Mouse (Mus musculus): ENCODE measurements around the gene Trmt2a. TPM values are rescaled to one million over a fixed set of nuclear protein-coding genes. Genes with fewer than 3 reads are reported as not detected.

Gene Trmt2a
- polyA plus RNA-seq, 1 experiment from 2014 or later = 95.4 TPM

DNA sequence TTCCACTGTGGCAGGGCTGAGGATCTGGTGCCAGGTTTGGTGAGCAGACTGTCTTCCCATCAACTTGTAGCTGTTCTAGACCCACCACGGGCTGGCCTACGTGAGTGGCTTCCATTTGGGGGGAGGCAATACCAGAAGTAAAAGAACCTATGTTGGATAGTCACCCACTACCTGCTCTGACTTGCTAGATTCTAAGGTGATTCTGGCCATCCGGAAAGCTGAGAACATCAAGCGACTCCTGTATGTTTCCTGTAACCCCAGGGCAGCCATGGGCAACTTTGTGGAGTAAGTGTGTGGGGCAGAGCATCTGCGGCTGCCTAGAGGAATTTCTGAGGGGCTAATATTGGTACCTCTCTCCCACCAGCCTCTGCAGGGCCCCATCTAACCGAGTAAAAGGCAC is 4.3 kb downstream of the Trmt2a start:
- Histone ChIP-seq H3K36me3 (ENCODE audit: control insufficient read depth, insufficient read depth, low read length) (peaks cover 75% of the 10 kb centered on the region), H3K27me3 (replicated peaks; ENCODE audit: control insufficient read depth, insufficient read depth, low read length) (no peaks in the 10 kb centered on the region), H3K27ac (ENCODE audit: low read depth, low read length) (no peak overlapping the region), H3K4me3 (ENCODE audit: low read depth, low read length) (no peak overlapping the region), H3K9me3 (replicated peaks; ENCODE audit: control insufficient read depth, low read length) (no peaks in the 10 kb centered on the region), H3K4me1 (ENCODE audit: control insufficient read depth, insufficient read depth, low read length) (peaks cover 16% of the 10 kb centered on the region), H3K4me2 (ENCODE audit: low read length) (no peak overlapping the region), H3K9ac (ENCODE audit: low read length) (no peak overlapping the region)
- no peak for ATAC-seq
- no peak for DNase-seq (ENCODE audit: low spot score)
- 86% methylated on average over 6 of the region's 6 CpGs for WGBS

DNA sequence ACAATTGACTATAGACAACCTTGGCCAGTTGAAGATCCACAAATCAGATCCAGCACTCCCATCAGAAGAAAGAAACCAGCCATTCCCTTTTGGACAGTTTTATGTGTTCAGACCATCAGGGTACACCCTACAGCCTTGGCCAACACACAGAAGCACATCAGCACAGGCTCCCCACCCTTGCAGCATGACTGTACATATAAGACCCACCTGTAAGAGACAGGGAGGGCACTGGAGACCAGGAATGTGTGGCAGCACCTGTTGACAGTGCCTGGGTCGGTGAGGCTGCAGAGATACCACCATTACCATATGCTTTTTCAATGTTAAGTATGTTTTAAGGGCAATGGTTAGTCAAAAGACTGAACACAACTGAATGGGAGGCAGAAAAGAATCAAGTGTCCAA is 5.4 kb downstream of the Trmt2a start:
- no peak overlapping the region for H3K27ac ChIP-seq (ENCODE audit: low read depth, low read length)
- no peak for ATAC-seq
- no peak overlapping the region for H3K4me3 ChIP-seq (ENCODE audit: low read depth, low read length)
- no peaks in the 10 kb centered on the region for H3K9me3 ChIP-seq (replicated peaks; ENCODE audit: control insufficient read depth, low read length)
- H3K27me3 ChIP-seq (replicated peaks; ENCODE audit: control insufficient read depth, insufficient read depth, low read length) = no peaks in the 10 kb centered on the region
- H3K4me2 ChIP-seq (ENCODE audit: low read length) = no peak overlapping the region
- 85% methylated on average over 1 of the region's 1 CpGs for WGBS
- no peak for DNase-seq (ENCODE audit: low spot score)
- H3K36me3 ChIP-seq (ENCODE audit: control insufficient read depth, insufficient read depth, low read length) = peaks cover 85% of the 10 kb centered on the region
- no peak overlapping the region for H3K9ac ChIP-seq (ENCODE audit: low read length)
- peaks cover 16% of the 10 kb centered on the region for H3K4me1 ChIP-seq (ENCODE audit: control insufficient read depth, insufficient read depth, low read length)

DNA sequence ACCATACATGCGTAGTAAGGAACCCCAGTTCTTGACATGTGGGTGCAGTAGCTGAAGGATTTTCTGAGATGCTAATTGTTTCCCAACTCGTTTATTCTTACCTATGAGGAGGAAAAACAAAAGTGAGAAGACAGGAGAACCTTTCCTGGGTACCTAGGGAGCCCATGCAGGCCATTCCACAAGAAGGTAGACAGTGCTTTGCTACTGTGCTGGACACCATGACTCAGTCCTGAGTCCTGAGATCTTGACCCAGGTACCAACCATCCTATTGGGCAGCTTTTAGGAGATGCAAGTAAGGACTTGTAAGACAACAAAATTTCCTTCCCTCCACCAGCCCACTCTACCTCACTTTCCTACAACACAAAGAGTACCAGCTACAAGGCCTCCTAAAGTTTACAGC is 9.7 kb downstream of the Trmt2a start, which contains the start of gene Gm49776:
Gm49776 (minus strand) TSS at position 101 of the 400 bp plus-strand sequence.
- no peak for ATAC-seq

DNA sequence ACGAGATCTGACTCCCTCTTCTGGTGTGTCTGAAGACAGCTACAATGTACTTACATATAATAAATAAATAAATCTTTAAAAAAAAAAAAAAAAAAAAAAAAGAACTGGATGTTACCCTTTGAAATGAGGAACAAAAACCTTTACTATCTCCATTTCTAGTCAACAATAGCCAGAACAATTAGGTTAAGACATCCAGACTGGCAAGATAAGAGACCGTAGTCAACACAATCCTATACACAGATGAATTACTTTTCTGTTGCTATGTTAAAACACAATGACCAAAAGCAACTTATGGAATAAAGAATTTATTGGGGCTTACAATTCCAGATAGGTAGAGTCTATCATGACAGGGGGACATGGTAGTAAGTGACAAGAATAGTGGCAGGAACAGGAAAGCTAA is 16.5 kb downstream of the Trmt2a start:
- H3K36me3 ChIP-seq (ENCODE audit: control insufficient read depth, insufficient read depth, low read length) = peaks cover 90% of the 10 kb centered on the region
- H3K9me3 ChIP-seq (replicated peaks; ENCODE audit: control insufficient read depth, low read length) = no peaks in the 10 kb centered on the region
- no peaks in the 10 kb centered on the region for H3K27me3 ChIP-seq (replicated peaks; ENCODE audit: control insufficient read depth, insufficient read depth, low read length)
- no peak overlapping the region for H3K9ac ChIP-seq (ENCODE audit: low read length)
- DNase-seq (ENCODE audit: low spot score) (no peak), ATAC-seq (no peak)
- no peaks in the 10 kb centered on the region for H3K4me1 ChIP-seq (ENCODE audit: control insufficient read depth, insufficient read depth, low read length)
- no peak overlapping the region for H3K27ac ChIP-seq (ENCODE audit: low read depth, low read length)
- no peak overlapping the region for H3K4me3 ChIP-seq (ENCODE audit: low read depth, low read length)
- no peak overlapping the region for H3K4me2 ChIP-seq (ENCODE audit: low read length)
- 80% methylated on average over 2 of the region's 2 CpGs for WGBS

More for the DNA sequence above, 9.7 kb downstream of the Trmt2a start, which contains the start of gene Gm49776:
- Histone ChIP-seq H3K4me1 (ENCODE audit: control insufficient read depth, insufficient read depth, low read length) (no peaks in the 10 kb centered on the region), H3K27me3 (replicated peaks; ENCODE audit: control insufficient read depth, insufficient read depth, low read length) (no peaks in the 10 kb centered on the region), H3K4me3 (ENCODE audit: low read depth, low read length) (no peak within 1 kb of the TSS), H3K27ac (ENCODE audit: low read depth, low read length) (no peak within 1 kb of the TSS), H3K4me2 (ENCODE audit: low read length) (no peak within 1 kb of the TSS), H3K9ac (ENCODE audit: low read length) (no peak within 1 kb of the TSS), H3K9me3 (replicated peaks; ENCODE audit: control insufficient read depth, low read length) (no peaks in the 10 kb centered on the region), H3K36me3 (ENCODE audit: control insufficient read depth, insufficient read depth, low read length) (peaks cover 92% of the 10 kb centered on the region)
- DNase-seq (ENCODE audit: low spot score) = no peak
- 95% methylated on average over 2 of the region's 2 CpGs for WGBS

DNA sequence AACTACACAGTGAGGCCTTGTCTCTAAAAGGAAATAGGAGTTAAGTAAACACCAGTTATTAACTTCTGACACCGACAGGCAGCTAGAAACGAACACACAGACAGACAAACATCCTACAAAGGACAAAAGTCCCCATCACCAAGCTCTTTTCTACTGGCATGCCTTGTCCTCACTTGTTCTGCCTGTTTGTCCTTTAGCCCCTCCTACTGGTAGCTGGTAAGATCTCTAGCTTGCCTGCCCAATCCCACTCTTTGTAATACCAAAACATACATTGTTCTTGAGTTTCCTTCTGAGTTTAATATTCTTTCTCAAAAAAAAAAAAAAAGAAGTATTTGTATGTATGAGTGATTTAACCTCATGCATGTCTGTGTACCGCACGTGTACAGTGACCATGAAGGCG is 19.7 kb downstream of the Trmt2a start:
- DNase-seq (ENCODE audit: low spot score) = peak; percentile 33
- no peaks in the 10 kb centered on the region for H3K4me1 ChIP-seq (ENCODE audit: control insufficient read depth, insufficient read depth, low read length)
- no peaks in the 10 kb centered on the region for H3K9me3 ChIP-seq (replicated peaks; ENCODE audit: control insufficient read depth, low read length)
- no peak for ATAC-seq
- H3K27ac ChIP-seq (ENCODE audit: low read depth, low read length) = no peak overlapping the region
- WGBS = 86% methylated on average over 5 of the region's 5 CpGs
- no peak overlapping the region for H3K4me3 ChIP-seq (ENCODE audit: low read depth, low read length)
- H3K36me3 ChIP-seq (ENCODE audit: control insufficient read depth, insufficient read depth, low read length) = peaks cover 93% of the 10 kb centered on the region
- no peak overlapping the region for H3K9ac ChIP-seq (ENCODE audit: low read length)
- H3K27me3 ChIP-seq (replicated peaks; ENCODE audit: control insufficient read depth, insufficient read depth, low read length) = no peaks in the 10 kb centered on the region
- H3K4me2 ChIP-seq (ENCODE audit: low read length) = no peak overlapping the region

DNA sequence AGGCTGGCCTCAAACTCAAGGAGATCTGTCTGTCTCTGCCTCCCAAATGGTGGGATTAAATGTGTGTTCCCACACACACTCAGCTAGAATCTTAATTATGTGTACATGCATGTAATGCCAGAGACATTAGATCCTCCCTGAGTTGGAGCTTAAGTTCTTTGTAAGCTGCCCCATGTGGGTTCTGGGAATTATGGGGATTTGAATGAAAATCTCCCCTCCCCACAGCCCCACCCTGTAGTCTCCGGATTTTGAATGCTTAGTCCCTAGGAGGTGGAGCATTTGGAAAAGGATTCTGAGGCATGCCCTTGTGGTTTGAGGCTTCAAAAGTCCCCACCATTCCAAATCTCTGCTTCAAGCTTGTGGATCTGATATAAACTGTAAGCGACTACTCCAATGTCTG is 26.7 kb downstream of the Trmt2a start:
- Histone ChIP-seq H3K36me3 (ENCODE audit: control insufficient read depth, insufficient read depth, low read length) (peaks cover 93% of the 10 kb centered on the region), H3K9ac (ENCODE audit: low read length) (no peak overlapping the region), H3K4me2 (ENCODE audit: low read length) (no peak overlapping the region), H3K27ac (ENCODE audit: low read depth, low read length) (no peak overlapping the region), H3K9me3 (replicated peaks; ENCODE audit: control insufficient read depth, low read length) (no peaks in the 10 kb centered on the region), H3K27me3 (replicated peaks; ENCODE audit: control insufficient read depth, insufficient read depth, low read length) (no peaks in the 10 kb centered on the region), H3K4me1 (ENCODE audit: control insufficient read depth, insufficient read depth, low read length) (no peaks in the 10 kb centered on the region), H3K4me3 (ENCODE audit: low read depth, low read length) (no peak overlapping the region)
- WGBS = 75% methylated on average over 2 of the region's 2 CpGs
- DNase-seq (ENCODE audit: low spot score) (no peak), ATAC-seq (no peak)

DNA sequence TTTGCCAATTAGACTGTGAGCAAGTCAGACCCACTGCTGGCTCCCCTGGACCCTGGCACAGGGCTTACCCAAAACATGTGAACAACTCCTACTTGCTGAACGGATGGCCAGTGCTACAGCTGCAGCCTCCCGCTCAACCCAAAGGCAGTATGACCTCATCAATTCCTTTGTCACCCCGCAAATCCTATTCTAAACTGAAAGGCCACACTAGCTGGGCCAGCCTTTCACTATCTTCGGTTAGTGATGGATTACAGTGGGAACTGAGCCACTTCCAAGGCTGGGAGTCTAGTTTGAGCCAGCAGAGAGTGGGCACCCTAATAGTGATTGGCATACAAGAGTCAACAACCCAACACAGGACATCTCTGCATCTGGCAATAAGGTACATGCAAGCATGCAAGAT is 39.7 kb downstream of the Trmt2a start:
- H3K4me3 ChIP-seq (ENCODE audit: low read depth, low read length) = peak overlapping the region; percentile 93
- peak overlapping the region; percentile 97 for H3K9ac ChIP-seq (ENCODE audit: low read length)
- peaks cover 22% of the 10 kb centered on the region for H3K4me1 ChIP-seq (ENCODE audit: control insufficient read depth, insufficient read depth, low read length)
- H3K36me3 ChIP-seq (ENCODE audit: control insufficient read depth, insufficient read depth, low read length) = peaks cover 36% of the 10 kb centered on the region
- no peak overlapping the region for H3K27ac ChIP-seq (ENCODE audit: low read depth, low read length)
- WGBS = under 1% methylated on average over 4 of the region's 4 CpGs
- DNase-seq (ENCODE audit: low spot score) = peak; percentile 16
- H3K4me2 ChIP-seq (ENCODE audit: low read length) = peak overlapping the region; percentile 75
- no peaks in the 10 kb centered on the region for H3K27me3 ChIP-seq (replicated peaks; ENCODE audit: control insufficient read depth, insufficient read depth, low read length)
- ATAC-seq = no peak
- no peaks in the 10 kb centered on the region for H3K9me3 ChIP-seq (replicated peaks; ENCODE audit: control insufficient read depth, low read length)

DNA sequence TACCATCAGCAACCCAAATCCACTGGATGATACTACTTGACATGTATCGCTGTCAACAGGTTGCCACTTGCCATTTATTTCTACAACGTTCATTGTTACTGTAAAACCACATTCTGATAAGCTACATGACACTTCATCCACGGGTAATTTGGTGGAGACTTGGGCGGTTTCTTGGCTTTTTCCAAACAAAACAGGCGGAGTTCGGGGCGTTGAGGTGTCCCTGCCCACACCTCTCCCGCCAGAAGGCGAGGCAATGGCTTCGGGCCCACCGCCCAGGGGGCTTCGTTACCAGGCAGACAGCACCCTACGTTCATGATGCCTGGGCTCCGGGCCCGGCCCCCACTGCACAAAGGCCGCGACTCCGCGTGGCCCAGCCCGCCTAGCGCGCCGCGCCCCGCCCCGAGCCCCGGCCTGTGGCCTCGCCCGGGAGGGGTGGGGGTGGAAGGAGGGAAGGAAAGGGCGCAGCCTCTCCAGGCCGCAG is 40.1 kb downstream of the Trmt2a start:
- Histone ChIP-seq H3K4me1 (ENCODE audit: control insufficient read depth, insufficient read depth, low read length) (peaks cover 22% of the 10 kb centered on the region), H3K9ac (ENCODE audit: low read length) (peak overlapping the region; percentile 97), H3K9me3 (replicated peaks; ENCODE audit: control insufficient read depth, low read length) (no peaks in the 10 kb centered on the region), H3K4me2 (ENCODE audit: low read length) (peak overlapping the region; percentile 75), H3K36me3 (ENCODE audit: control insufficient read depth, insufficient read depth, low read length) (peaks cover 31% of the 10 kb centered on the region), H3K27me3 (replicated peaks; ENCODE audit: control insufficient read depth, insufficient read depth, low read length) (no peaks in the 10 kb centered on the region), H3K4me3 (ENCODE audit: low read depth, low read length) (peak overlapping the region; percentile 93), H3K27ac (ENCODE audit: low read depth, low read length) (peak overlapping the region; percentile 85)
- WGBS = 1% methylated on average over 29 of the region's 31 CpGs
- peak; percentile 81 for ATAC-seq
- peak; percentile 63 for DNase-seq (ENCODE audit: low spot score)

DNA sequence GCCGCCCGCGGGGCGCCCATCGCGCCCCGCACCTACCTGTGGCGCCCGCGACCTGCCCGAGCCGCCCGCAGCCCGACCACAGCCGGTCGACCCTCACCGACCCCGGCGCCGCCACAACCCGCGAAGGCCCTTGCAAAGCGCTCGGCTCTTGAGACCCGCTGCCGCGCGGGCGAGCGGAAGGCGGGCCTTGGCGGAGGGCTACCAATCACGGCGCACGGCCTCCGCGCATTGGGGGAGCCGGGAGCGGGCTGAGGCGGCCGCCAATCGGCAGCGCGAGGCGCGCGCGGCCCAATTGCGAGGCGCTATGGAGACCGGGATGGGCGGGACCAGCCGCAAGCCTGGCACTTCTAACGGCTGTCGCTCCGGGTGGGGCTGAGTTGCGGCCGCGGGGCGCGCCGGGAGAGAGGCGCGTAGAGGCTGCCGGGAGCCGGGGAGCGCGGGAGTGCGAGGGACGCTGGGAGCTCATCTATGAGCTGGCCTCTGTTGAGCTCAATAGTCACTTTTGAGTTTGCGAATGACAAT is 40.6 kb downstream of the Trmt2a start, which contains the start of gene Dgcr8:
Dgcr8 (minus strand) TSS at position 180 of the 522 bp plus-strand sequence.
- DNase-seq (ENCODE audit: low spot score) (peak; percentile 99), ATAC-seq (peak; percentile 99)
- H3K4me3 ChIP-seq (ENCODE audit: low read depth, low read length) = peak within 1 kb of the TSS; percentile 93
- H3K4me1 ChIP-seq (ENCODE audit: control insufficient read depth, insufficient read depth, low read length) = peaks cover 22% of the 10 kb centered on the region
- H3K27ac ChIP-seq (ENCODE audit: low read depth, low read length) = peak within 1 kb of the TSS; percentile 85
- no peaks in the 10 kb centered on the region for H3K9me3 ChIP-seq (replicated peaks; ENCODE audit: control insufficient read depth, low read length)
- H3K9ac ChIP-seq (ENCODE audit: low read length) = peak within 1 kb of the TSS; percentile 97
- WGBS = under 1% methylated on average over 67 of the region's 71 CpGs
- H3K27me3 ChIP-seq (replicated peaks; ENCODE audit: control insufficient read depth, insufficient read depth, low read length) = no peaks in the 10 kb centered on the region
- peaks cover 26% of the 10 kb centered on the region for H3K36me3 ChIP-seq (ENCODE audit: control insufficient read depth, insufficient read depth, low read length)
- peak within 1 kb of the TSS; percentile 75 for H3K4me2 ChIP-seq (ENCODE audit: low read length)
